In the genomic region with DNA sequence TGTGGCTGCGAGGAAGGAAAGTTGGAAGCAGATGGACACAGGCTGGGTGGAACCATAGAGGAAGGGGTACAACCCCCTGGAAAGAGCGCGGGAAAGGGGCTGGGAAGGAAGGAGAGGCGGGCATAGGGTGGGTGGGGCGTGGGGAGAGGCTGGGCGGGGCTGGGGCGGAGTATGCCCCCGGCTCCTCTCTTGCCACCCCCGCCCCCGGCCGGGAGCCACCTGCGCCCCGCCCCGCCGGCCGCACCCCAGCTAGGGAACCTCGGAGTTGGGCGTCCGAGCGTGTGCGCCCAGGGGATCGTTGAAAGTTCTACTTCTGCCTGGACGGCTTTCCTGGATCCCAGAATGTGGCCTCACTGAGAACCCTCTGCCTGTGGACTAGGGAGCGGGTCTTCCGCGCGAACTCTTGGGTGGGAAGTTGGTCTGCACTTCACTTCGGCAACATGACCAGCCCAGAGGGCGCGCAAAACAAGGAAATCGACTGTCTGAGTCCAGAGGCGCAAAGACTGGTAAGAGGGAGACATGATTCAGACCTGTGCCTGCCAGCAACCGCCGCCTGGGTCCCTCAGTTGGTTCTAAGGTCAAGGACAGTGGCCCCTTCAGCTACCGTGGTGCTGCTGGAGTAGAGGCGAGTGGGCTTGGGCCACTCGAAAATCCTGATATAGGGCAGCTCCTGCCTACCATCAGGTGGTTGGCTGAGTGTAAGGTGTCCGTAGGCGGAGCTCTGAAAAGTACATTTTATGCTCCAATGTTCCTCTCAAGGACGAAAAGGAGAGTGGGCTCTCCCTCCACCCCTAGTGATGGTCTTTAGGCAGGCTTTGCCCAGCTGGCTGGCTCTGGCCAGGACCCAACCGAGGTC, we compare ENCODE assay signal across 8 mouse cellular contexts. TPM values are rescaled to one million over a fixed set of nuclear protein-coding genes. Genes with fewer than 3 reads are reported as not detected.
DNase-seq lines count a peak whose midpoint lies in the region; ATAC-seq lines count a peak whose summit lies in the region.

No protein-coding gene starts in this region.

- DNase-seq in left cerebral cortex, postnatal 4 days = peak; percentile 31
- DNase-seq in left cerebral cortex, postnatal 25 days (ENCODE audit: low spot score in 2 of 2) = no peak
- no peak for DNase-seq in forebrain, embryonic 11.5 days (ENCODE audit: low spot score)
- peak; percentile 79 for DNase-seq in heart, postnatal 4 days
- peak; percentile 73 to 77 for DNase-seq in thymus, adult 18-20 months
- DNase-seq in cerebellum, postnatal 36 days = no peak

- peak overlapping the region; percentile 29 for H3K9ac ChIP-seq in forebrain, embryonic 11.5 days (ENCODE audit: low read length)
- H3K9ac ChIP-seq in limb, embryonic 12.5 days (replicated peaks) = peak overlapping the region; percentile 46
- H3K9ac ChIP-seq in midbrain, embryonic 13.5 days (replicated peaks) = peak overlapping the region; percentile 67

- H3K36me3 ChIP-seq in forebrain, embryonic 11.5 days (ENCODE audit: control insufficient read depth, insufficient read depth, low read length) = no peaks in the 10 kb centered on the region
- no peaks in the 10 kb centered on the region for H3K36me3 ChIP-seq in limb, embryonic 12.5 days
- H3K36me3 ChIP-seq in midbrain, embryonic 13.5 days = no peaks in the 10 kb centered on the region

- peak overlapping the region; percentile 39 for H3K4me3 ChIP-seq in forebrain, embryonic 11.5 days (ENCODE audit: low read depth, low read length)
- peak overlapping the region; percentile 55 for H3K4me3 ChIP-seq in limb, embryonic 12.5 days (replicated peaks)
- H3K4me3 ChIP-seq in midbrain, embryonic 13.5 days (replicated peaks) = peak overlapping the region; percentile 49

- H3K4me1 ChIP-seq in forebrain, embryonic 11.5 days (replicated peaks; ENCODE audit: control insufficient read depth, insufficient read depth, low read length) = peaks cover 3% of the 10 kb centered on the region; the same call in 1 of the 2 replicates
- H3K4me1 ChIP-seq in limb, embryonic 12.5 days (replicated peaks) = peaks cover 59% of the 10 kb centered on the region
- H3K4me1 ChIP-seq in midbrain, embryonic 13.5 days (replicated peaks) = peaks cover 17% of the 10 kb centered on the region

- H3K27me3 ChIP-seq in forebrain, embryonic 11.5 days (ENCODE audit: control insufficient read depth, insufficient read depth, low read length) = peaks cover 5% of the 10 kb centered on the region
- H3K27me3 ChIP-seq in limb, embryonic 12.5 days = peaks cover 13% of the 10 kb centered on the region
- peaks cover 34% of the 10 kb centered on the region for H3K27me3 ChIP-seq in midbrain, embryonic 13.5 days

- 3% methylated on average over 35 of the region's 41 CpGs for WGBS in forebrain, embryonic 11.5 days
- 2% methylated on average over 34 of the region's 41 CpGs for WGBS in limb, embryonic 12.5 days
- WGBS in midbrain, embryonic 13.5 days = 4% methylated on average over 34 of the region's 41 CpGs

- intact Hi-C loops in left cerebral cortex, postnatal 4 days (cut with DNase I) = no loop called here
- intact Hi-C loops in left cerebral cortex, postnatal 25 days (cut with DNase I) = no loop called here

- peak; percentile 81 for ATAC-seq in forebrain, embryonic 11.5 days (replicated peaks; ENCODE audit: low FRiP score)
- peak; percentile 61 for ATAC-seq in limb, embryonic 12.5 days (ENCODE audit: insufficient number of reproducible peaks, insufficient read depth, low FRiP score, low TSS enrichment, low read depth)
- no peak; the same call in 1 of the 2 replicates for ATAC-seq in midbrain, embryonic 13.5 days

- H3K9me3 ChIP-seq in forebrain, embryonic 11.5 days (ENCODE audit: control insufficient read depth, low read length) = no peaks in the 10 kb centered on the region
- H3K9me3 ChIP-seq in limb, embryonic 12.5 days = no peaks in the 10 kb centered on the region
- H3K9me3 ChIP-seq in midbrain, embryonic 13.5 days = no peaks in the 10 kb centered on the region

- no peak overlapping the region for H3K27ac ChIP-seq in forebrain, embryonic 11.5 days (ENCODE audit: low read depth, low read length)
- H3K27ac ChIP-seq in limb, embryonic 12.5 days = peak overlapping the region; percentile 46; the same call in 1 of the 2 replicates
- H3K27ac ChIP-seq in midbrain, embryonic 13.5 days = no peak overlapping the region

- H3K4me2 ChIP-seq in forebrain, embryonic 11.5 days (ENCODE audit: low read depth, low read length, severe bottlenecking) = peak overlapping the region; percentile 91
- peak overlapping the region; percentile 99 for H3K4me2 ChIP-seq in limb, embryonic 12.5 days
- peak overlapping the region; percentile 95 for H3K4me2 ChIP-seq in midbrain, embryonic 13.5 days (replicated peaks)

RNA-seq across cellular contexts. Expression of gene Lrrfip1, which starts 54.9 kb away (rescaled TPM):
- total RNA-seq in left cerebral cortex, postnatal 4 days (2021) = 10 to 100 TPM; 66.4 to 74.2 TPM
- total RNA-seq in left cerebral cortex, postnatal 25 days (2021) = 10 to 100 TPM; 66.9 to 68.0 TPM
- 21.4 and 22.1 TPM in 2 replicates for polyA plus RNA-seq in forebrain, embryonic 11.5 days (2014; fragmentation: Nextera tagmentation; extraction: Ambion mirVana)
- 100 to 1,000 TPM; 214 to 233 TPM for total RNA-seq in heart, postnatal 4 days (2021)
- 28.3 and 29.9 TPM in 2 replicates for polyA plus RNA-seq in limb, embryonic 12.5 days (2016; fragmentation: Nextera tagmentation; extraction: Ambion mirVana)
- 23.0 and 23.6 TPM in 2 replicates for polyA plus RNA-seq in midbrain, embryonic 13.5 days (2015; fragmentation: Nextera tagmentation; extraction: Ambion mirVana)

Comparison
In these comparisons a context has a peak if more than half of its experiments do, and no peak if none do; other contexts are left out.
1. DNase-seq: peak in left cerebral cortex, postnatal 4 days (single experiment), heart, postnatal 4 days (single experiment) and thymus, adult 18-20 months (2 of 2); none in left cerebral cortex, postnatal 25 days (0 of 2), forebrain, embryonic 11.5 days (single experiment) and cerebellum, postnatal 36 days (0 of 2).
2. Peak in every context shown above with its lines, with median percentiles within 50 percentile points of each other: H3K4me2 ChIP-seq, H3K4me3 ChIP-seq and H3K9ac ChIP-seq.